Mouse (Mus musculus): Measurements from ENCODE around the gene Slc13a4.

GRCm38 (mm10) chr6:35243252-35243651 is 64.7 kb downstream of the Slc13a4 start:
- TF ChIP-seq CTCF (IDR thresholded peaks at IDR 0.05) (peak; percentile 28), POLR2A (IDR thresholded peaks at IDR 0.05; ENCODE audit: insufficient read depth, low read depth, low read length) (no peak)
